8 mouse cellular contexts compared by ENCODE assay signal in genomic region chrX:152016151-152017145, GRCm38 (mm10). TPM values are rescaled to one million over a fixed set of nuclear protein-coding genes. Genes with fewer than 3 reads are reported as not detected.
DNase-seq lines count a peak whose midpoint lies in the region; ATAC-seq and TF ChIP-seq lines count a peak whose summit lies in the region.

Ribc1 (minus strand) TSS chrX:152016295.
Smc1a (plus strand) TSS chrX:152016428.

- no peak for TF ChIP-seq CTCF in liver, embryonic 14.5 days (IDR thresholded peaks at IDR 0.05; ENCODE audit: low read depth)
- TF ChIP-seq CTCF in stomach, postnatal 0 days (IDR thresholded peaks at IDR 0.05; ENCODE audit: low read depth), result no peak; the same call in 1 of the 2 replicates

- peak within 1 kb of the TSS; percentile 67 for H3K4me2 ChIP-seq in heart, embryonic 15.5 days
- H3K4me2 ChIP-seq in liver, embryonic 14.5 days (ENCODE audit: low read depth), result peak within 1 kb of the TSS; percentile 78
- H3K4me2 ChIP-seq in neural tube, embryonic 11.5 days (ENCODE audit: low read depth), result peak within 1 kb of the TSS; percentile 50
- peak within 1 kb of the TSS; percentile 56 for H3K4me2 ChIP-seq in stomach, postnatal 0 days (replicated peaks; ENCODE audit: low read depth)

- H3K27me3 ChIP-seq in heart, embryonic 15.5 days, result peaks cover 11% of the 10 kb centered on the region
- H3K27me3 ChIP-seq in liver, embryonic 14.5 days (ENCODE audit: control insufficient read depth, insufficient read depth, low read length), result no peaks in the 10 kb centered on the region
- H3K27me3 ChIP-seq in neural tube, embryonic 11.5 days (ENCODE audit: control insufficient read depth, insufficient read depth, low read length), result 0 out of 2 replicates have a peak, but pooled peaks cover 7% of the 10 kb centered on the region
- no peaks in the 10 kb centered on the region for H3K27me3 ChIP-seq in stomach, postnatal 0 days (ENCODE audit: control insufficient read depth, insufficient read depth, low read length)

- H3K36me3 ChIP-seq in heart, embryonic 15.5 days, result no peaks in the 10 kb centered on the region
- no peaks in the 10 kb centered on the region for H3K36me3 ChIP-seq in liver, embryonic 14.5 days (replicated peaks; ENCODE audit: control insufficient read depth, insufficient read depth, low read depth)
- H3K36me3 ChIP-seq in neural tube, embryonic 11.5 days (ENCODE audit: control insufficient read depth, insufficient read depth, low read length), result peaks cover 2% of the 10 kb centered on the region; the same call in 1 of the 2 replicates
- H3K36me3 ChIP-seq in stomach, postnatal 0 days (ENCODE audit: control insufficient read depth, insufficient read depth, low read length), result no peaks in the 10 kb centered on the region

- peak; percentile 95 for DNase-seq in CD4-positive, CD25-positive, alpha-beta regulatory T cell, adult 2 months (ENCODE audit: low read depth, low spot score)
- DNase-seq in fibroblast of lung, adult 2 months (ENCODE audit: low read depth), result peak; percentile 87
- peak; percentile 91 to 95 for DNase-seq in kidney, postnatal 25 days
- peak; percentile 87 to 89 (median 87) for DNase-seq in liver, embryonic 14.5 days (ENCODE audit: low read depth in 3 of 3, low spot score in 3 of 3)
- DNase-seq in neural tube, embryonic 11.5 days (ENCODE audit: low spot score), result peak; percentile 89
- peak; percentile 90 for DNase-seq in stomach, postnatal 0 days (ENCODE audit: low spot score)

- 15% methylated on average over 64 of the region's 64 CpGs for WGBS in heart, embryonic 15.5 days
- 14% methylated on average over 63 of the region's 64 CpGs for WGBS in liver, embryonic 14.5 days (ENCODE audit: insufficient replicate concordance)
- WGBS in neural tube, embryonic 11.5 days, result 20% methylated on average over 64 of the region's 64 CpGs
- WGBS in stomach, postnatal 0 days, result 12% methylated on average over 62 of the region's 64 CpGs

- peak within 1 kb of the TSS; percentile 67 for H3K9ac ChIP-seq in heart, embryonic 15.5 days
- H3K9ac ChIP-seq in liver, embryonic 14.5 days (replicated peaks), result peak within 1 kb of the TSS; percentile 85
- peak within 1 kb of the TSS; percentile 71 for H3K9ac ChIP-seq in neural tube, embryonic 11.5 days (ENCODE audit: low read length)
- H3K9ac ChIP-seq in stomach, postnatal 0 days (ENCODE audit: low read length), result peak within 1 kb of the TSS; percentile 65

- H3K9me3 ChIP-seq in heart, embryonic 15.5 days (replicated peaks), result no peaks in the 10 kb centered on the region
- H3K9me3 ChIP-seq in liver, embryonic 14.5 days (ENCODE audit: control insufficient read depth, low read length), result no peaks in the 10 kb centered on the region
- no peaks in the 10 kb centered on the region for H3K9me3 ChIP-seq in neural tube, embryonic 11.5 days (ENCODE audit: control insufficient read depth, low read length)
- no peaks in the 10 kb centered on the region for H3K9me3 ChIP-seq in stomach, postnatal 0 days (ENCODE audit: control insufficient read depth, low read length)

- H3K4me1 ChIP-seq in brown adipose tissue, adult 24 weeks (ENCODE audit: control insufficient read depth, insufficient read depth, insufficient read length, low read length), result no peaks in the 10 kb centered on the region
- peaks cover 3% of the 10 kb centered on the region; the same call in 1 of the 2 replicates for H3K4me1 ChIP-seq in heart, embryonic 15.5 days (replicated peaks)
- H3K4me1 ChIP-seq in liver, embryonic 14.5 days (replicated peaks; ENCODE audit: control insufficient read depth in 2 of 2, insufficient read depth in 2 of 2, low read length in 1 of 2), result peaks cover 10 to 20% of the 10 kb centered on the region in 2 experiments; a peak in 3 of 4 replicates
- H3K4me1 ChIP-seq in neural tube, embryonic 11.5 days (ENCODE audit: control insufficient read depth, insufficient read depth, low read length), result 0 out of 2 replicates have a peak, but pooled peaks cover 2% of the 10 kb centered on the region
- no peaks in the 10 kb centered on the region for H3K4me1 ChIP-seq in stomach, postnatal 0 days (replicated peaks; ENCODE audit: control insufficient read depth, insufficient read depth)

- ATAC-seq in heart, embryonic 15.5 days (replicated peaks; ENCODE audit: insufficient number of reproducible peaks, insufficient read depth, low FRiP score, low read depth), result peak; percentile 97
- peak; percentile 96 for ATAC-seq in liver, embryonic 14.5 days (ENCODE audit: insufficient read depth)
- ATAC-seq in neural tube, embryonic 11.5 days (ENCODE audit: insufficient read depth, low FRiP score, low TSS enrichment), result peak; percentile 98
- peak; percentile 99 for ATAC-seq in stomach, postnatal 0 days (ENCODE audit: low FRiP score, low TSS enrichment)

- H3K27ac ChIP-seq in brown adipose tissue, adult 24 weeks (replicated peaks; ENCODE audit: low read depth, low read length), result peak within 1 kb of the TSS; percentile 98
- peak within 1 kb of the TSS; percentile 92 for H3K27ac ChIP-seq in heart, embryonic 15.5 days
- H3K27ac ChIP-seq in liver, embryonic 14.5 days, result peak within 1 kb of the TSS; percentile 77
- 0 out of 2 replicates have a peak within 1 kb of the TSS, but pooled peaks have one; percentile 53 for H3K27ac ChIP-seq in neural tube, embryonic 11.5 days (ENCODE audit: low read depth, low read length)
- peak within 1 kb of the TSS; percentile 91 for H3K27ac ChIP-seq in stomach, postnatal 0 days (replicated peaks)

- 0 out of 2 replicates have a peak, but pooled peaks have one; percentile 6 for TF ChIP-seq EP300 in liver, embryonic 14.5 days (IDR thresholded peaks at IDR 0.05; ENCODE audit: low read depth)
- peak; percentile 80 for TF ChIP-seq EP300 in stomach, postnatal 0 days (optimal IDR thresholded peaks at IDR 0.05)

- H3K4me3 ChIP-seq in brown adipose tissue, adult 24 weeks (ENCODE audit: insufficient read depth, low read depth, low read length), result peak within 1 kb of the TSS; percentile 78
- H3K4me3 ChIP-seq in heart, embryonic 15.5 days, result peak within 1 kb of the TSS; percentile 65
- peak within 1 kb of the TSS; percentile 76 to 99 for H3K4me3 ChIP-seq in liver, embryonic 14.5 days (ENCODE audit: insufficient read depth in 1 of 2, low read depth in 2 of 2, low read length in 2 of 2)
- peak within 1 kb of the TSS; percentile 54 for H3K4me3 ChIP-seq in neural tube, embryonic 11.5 days (ENCODE audit: low read depth, low read length)
- peak within 1 kb of the TSS; percentile 47 for H3K4me3 ChIP-seq in stomach, postnatal 0 days (ENCODE audit: low read depth, low read length)

RNA-seq across cellular contexts. Expression of gene Ribc1, which starts in this region (rescaled TPM):
- 2.0 and 2.3 TPM in 2 replicates for polyA plus RNA-seq in brown adipose tissue, adult 24 weeks (2012; ENCODE audit: insufficient read depth, insufficient read length, missing spikeins)
- polyA plus RNA-seq in heart, embryonic 15.5 days (2015; fragmentation: Nextera tagmentation; extraction: Ambion mirVana), result 1.6 and 1.9 TPM in 2 replicates
- polyA plus RNA-seq in liver, embryonic 14.5 days (2012; rRNA removed), result 0.78 and 0.87 TPM in 2 replicates
- 2.0 and 2.4 TPM in 2 replicates for polyA plus RNA-seq in liver, embryonic 14.5 days (2014; fragmentation: Nextera tagmentation; extraction: Ambion mirVana)
- 4.8 and 5.8 TPM in 2 replicates for polyA plus RNA-seq in neural tube, embryonic 11.5 days (2014; fragmentation: Nextera tagmentation; extraction: Ambion mirVana)
- 1.4 and 1.7 TPM in 2 replicates for polyA plus RNA-seq in stomach, postnatal 0 days (2015; fragmentation: Nextera tagmentation; extraction: Ambion mirVana)

RNA-seq across cellular contexts. Expression of gene Smc1a, which starts in this region (rescaled TPM):
- polyA plus RNA-seq in brown adipose tissue, adult 24 weeks (2012; ENCODE audit: insufficient read depth, insufficient read length, missing spikeins), result 39.7 and 40.6 TPM in 2 replicates
- polyA plus RNA-seq in heart, embryonic 15.5 days (2015; fragmentation: Nextera tagmentation; extraction: Ambion mirVana), result 65.0 and 67.9 TPM in 2 replicates
- polyA plus RNA-seq in liver, embryonic 14.5 days (2012; rRNA removed), result 28.0 and 41.9 TPM in 2 replicates
- 51.8 and 58.1 TPM in 2 replicates for polyA plus RNA-seq in liver, embryonic 14.5 days (2014; fragmentation: Nextera tagmentation; extraction: Ambion mirVana)
- 117 and 125 TPM in 2 replicates for polyA plus RNA-seq in neural tube, embryonic 11.5 days (2014; fragmentation: Nextera tagmentation; extraction: Ambion mirVana)
- 34.3 and 34.9 TPM in 2 replicates for polyA plus RNA-seq in stomach, postnatal 0 days (2015; fragmentation: Nextera tagmentation; extraction: Ambion mirVana)

Comparison
In these comparisons a context has a peak if more than half of its experiments do, and no peak if none do; other contexts are left out.
1. Peak in every context shown above with its lines: DNase-seq, ATAC-seq, H3K4me3 ChIP-seq and H3K27ac ChIP-seq.